Mouse (Mus musculus) hindbrain, embryonic 13.5 days (tissue): ENCODE measurements around the gene Ecpas. TPM values are rescaled to one million over a fixed set of nuclear protein-coding genes. Genes with fewer than 3 reads are reported as not detected.

ENCODE experiments used
- ATAC-seq: fragments of 200-750 bp; cut with Nextera tagmentation; 2 replicates; pipeline ENCODE4 v1.8.0; 2017; ENCODE audit warnings: moderate TSS enrichment; ENCODE audit not compliant: low FRiP score
- H3K27ac ChIP-seq: fragments of 300-500 bp; sonication (generic); 2 replicates; pipeline ENCODE4 v1.5.1; 2015; ENCODE audit warnings: inconsistent platforms, mild to moderate bottlenecking, moderate library complexity
- H3K27me3 ChIP-seq: fragments of 300-500 bp; sonication (generic); 2 replicates; pipeline ENCODE4 v1.6.1; 2015; ENCODE audit warnings: mild to moderate bottlenecking, inconsistent platforms
- H3K36me3 ChIP-seq: fragments of 300-500 bp; sonication (generic); 2 replicates; pipeline ENCODE4 v1.6.1; 2015; ENCODE audit warnings: mild to moderate bottlenecking, inconsistent platforms
- H3K4me1 ChIP-seq: fragments of 300-500 bp; sonication (generic); replicated peaks from 2 replicates; pipeline ENCODE4 v1.6.1; 2015; ENCODE audit warnings: inconsistent platforms
- H3K4me2 ChIP-seq: fragments of 300-500 bp; sonication (generic); 2 replicates; pipeline ENCODE4 v1.6.1; 2015; ENCODE audit warnings: inconsistent platforms, mild to moderate bottlenecking, moderate library complexity
- H3K4me3 ChIP-seq: fragments of 300-500 bp; sonication (generic); 2 replicates; pipeline ENCODE4 v1.5.1; 2015; ENCODE audit warnings: mild to moderate bottlenecking, inconsistent platforms
- H3K9ac ChIP-seq: fragments of 300-500 bp; sonication (generic); 2 replicates; pipeline ENCODE4 v1.6.1; 2015; ENCODE audit warnings: mild to moderate bottlenecking, inconsistent platforms
- H3K9me3 ChIP-seq: fragments of 300-500 bp; sonication (generic); 2 replicates; pipeline ENCODE4 v1.6.1; 2016; ENCODE audit warnings: inconsistent platforms
- WGBS: fragments of 180-500 bp; shearing (Covaris S2); methylation state at CpG from one replicate; pipeline ENCODE4 v1.1.7; 2015; 5-methylcytosine and 5-hydroxymethylcytosine counted together
- polyA plus RNA-seq: library from polyadenylated mRNA; unstranded; fragments of >200 nt; fragmentation: Nextera tagmentation; extraction: Ambion mirVana; gene quantifications from 2 replicates; pipeline ENCODE4 v1.2.1, GENCODE M21; 2015

Gene Ecpas
- polyA plus RNA-seq, 1 experiment from 2014 or later: 28.8 TPM

DNA sequence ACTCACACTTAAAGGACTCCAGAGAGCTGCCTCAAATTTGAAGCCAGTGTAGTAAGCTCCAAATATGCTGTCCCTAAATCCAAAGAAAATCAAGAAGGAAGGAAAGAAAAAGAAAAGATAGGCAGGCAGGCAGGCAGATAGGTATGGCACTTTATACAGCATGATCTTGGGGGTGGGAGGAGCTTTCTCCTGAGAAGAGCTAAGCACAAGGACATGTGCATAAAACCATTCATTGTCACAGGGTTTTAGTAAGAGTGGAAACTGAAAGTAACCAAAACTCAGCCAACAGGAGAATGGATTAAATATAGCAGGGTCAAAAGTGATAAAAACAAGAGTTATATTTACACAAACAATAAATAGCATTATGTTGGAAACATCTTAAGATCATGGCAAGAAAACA, 14.2 kb downstream of the Ecpas start:
- Histone ChIP-seq H3K4me1 (no peaks in the 10 kb centered on the region), H3K27ac (no peak overlapping the region), H3K9me3 (no peaks in the 10 kb centered on the region), H3K4me2 (no peak overlapping the region), H3K4me3 (no peak overlapping the region), H3K9ac (no peak overlapping the region), H3K36me3 (no peaks in the 10 kb centered on the region), H3K27me3 (no peaks in the 10 kb centered on the region)
- no peak for ATAC-seq

DNA sequence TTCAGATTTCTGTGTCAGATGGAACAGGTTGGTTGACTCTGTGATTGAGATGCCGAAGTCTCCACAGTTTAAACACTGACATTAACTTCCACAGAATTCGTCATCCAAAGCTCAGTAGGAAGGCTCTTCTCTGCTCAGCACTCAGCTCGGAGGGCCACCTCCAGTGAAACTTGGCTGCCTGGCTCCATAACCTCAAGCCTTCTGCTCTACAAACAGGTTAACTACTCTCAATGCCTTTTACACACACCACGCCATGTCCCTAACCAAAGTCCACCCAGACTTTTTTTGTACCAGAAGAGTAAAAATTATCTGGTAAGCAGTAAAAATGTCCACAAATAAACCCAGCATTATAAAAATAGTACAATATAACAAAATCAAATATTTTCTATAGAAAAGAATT, 15.1 kb downstream of the Ecpas start:
- H3K27ac ChIP-seq: no peak overlapping the region
- no peak overlapping the region for H3K4me3 ChIP-seq
- no peaks in the 10 kb centered on the region for H3K27me3 ChIP-seq
- ATAC-seq: no peak
- no peaks in the 10 kb centered on the region for H3K4me1 ChIP-seq
- H3K9me3 ChIP-seq: no peaks in the 10 kb centered on the region
- no peaks in the 10 kb centered on the region for H3K36me3 ChIP-seq
- 77% methylated on average over 4 of the region's 4 CpGs for WGBS
- no peak overlapping the region for H3K4me2 ChIP-seq
- H3K9ac ChIP-seq: no peak overlapping the region

DNA sequence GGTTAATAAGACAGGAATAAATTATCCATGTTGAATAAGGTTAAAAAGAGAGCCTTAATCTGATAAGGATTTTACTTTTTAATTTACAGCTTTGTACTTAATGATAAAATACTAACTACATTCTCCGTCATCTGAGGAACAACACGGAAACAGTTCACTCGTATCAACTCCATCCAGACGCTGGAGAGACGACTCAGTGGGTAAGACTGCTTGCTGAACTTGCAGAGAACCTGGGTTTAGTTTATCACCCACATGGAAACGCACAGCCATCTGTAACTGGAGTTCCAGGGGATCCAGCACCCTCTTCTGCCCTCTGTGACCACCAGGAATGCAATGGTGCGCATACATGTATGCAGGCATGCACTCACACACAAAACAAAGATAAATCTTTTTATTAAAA, 18.1 kb downstream of the Ecpas start:
- H3K4me1 ChIP-seq: no peaks in the 10 kb centered on the region
- no peaks in the 10 kb centered on the region for H3K27me3 ChIP-seq
- no peak overlapping the region for H3K4me3 ChIP-seq
- H3K4me2 ChIP-seq: no peak overlapping the region
- no peaks in the 10 kb centered on the region for H3K36me3 ChIP-seq
- no peaks in the 10 kb centered on the region for H3K9me3 ChIP-seq
- H3K9ac ChIP-seq: no peak overlapping the region
- ATAC-seq: no peak
- no peak overlapping the region for H3K27ac ChIP-seq
- WGBS: 91% methylated on average over 7 of the region's 7 CpGs

DNA sequence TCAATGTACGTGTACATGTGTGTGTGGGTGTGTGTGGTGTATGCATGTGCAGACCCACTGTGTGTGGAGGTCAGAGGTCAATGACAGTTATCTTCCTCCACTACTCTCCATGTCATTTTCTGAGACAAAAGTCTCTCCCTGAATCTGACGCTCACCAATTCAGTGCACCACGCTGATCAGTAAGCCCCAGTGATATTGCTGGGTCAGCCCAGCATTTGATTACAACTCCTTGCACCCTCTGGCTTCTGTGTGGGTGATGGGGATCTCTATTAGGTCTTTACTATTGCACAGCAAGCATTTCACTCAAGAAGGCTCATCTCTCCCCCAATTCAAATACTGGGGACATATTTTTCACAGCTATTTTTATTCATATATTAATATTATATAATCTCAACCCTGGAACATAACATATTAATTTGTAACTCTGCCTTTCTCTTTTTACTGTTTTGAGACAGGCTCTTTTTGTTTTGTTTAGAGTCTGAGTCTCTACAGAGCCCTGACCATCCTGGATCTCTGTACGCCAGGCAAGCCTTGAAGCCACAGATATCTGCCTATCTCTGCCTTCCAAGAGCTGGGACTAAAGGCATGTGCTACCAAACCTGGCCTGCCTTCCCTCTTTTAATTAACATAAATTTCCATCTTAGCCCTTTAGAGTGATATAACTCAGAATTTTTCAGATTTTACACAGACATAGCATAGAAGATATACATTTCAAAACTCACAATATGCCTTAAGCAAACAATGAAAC, 22.3 kb downstream of the Ecpas start:
- Histone ChIP-seq H3K27me3 (no peaks in the 10 kb centered on the region), H3K36me3 (no peaks in the 10 kb centered on the region), H3K9me3 (no peaks in the 10 kb centered on the region), H3K9ac (no peak overlapping the region), H3K4me2 (no peak overlapping the region), H3K4me1 (no peaks in the 10 kb centered on the region), H3K4me3 (no peak overlapping the region), H3K27ac (no peak overlapping the region)
- 91% methylated on average over 4 of the region's 4 CpGs for WGBS
- no peak for ATAC-seq

DNA sequence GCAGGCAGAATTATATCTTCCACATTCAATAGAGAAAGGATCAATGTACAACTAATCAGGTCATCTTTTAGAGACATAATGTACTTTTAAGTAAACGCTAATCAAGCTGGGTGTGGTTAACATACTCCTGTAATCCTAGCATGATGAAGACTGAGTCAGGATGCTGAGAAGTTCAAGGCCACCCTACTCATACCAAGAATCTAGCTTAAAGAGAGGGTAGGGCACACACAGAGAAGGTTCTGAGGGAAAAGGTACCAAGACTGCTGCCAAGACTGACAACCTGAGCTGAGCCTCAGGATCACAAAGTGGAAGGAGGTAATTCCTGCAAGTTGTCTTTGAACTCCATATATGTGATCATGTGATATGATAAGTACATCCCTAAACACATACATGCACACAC, 24.0 kb downstream of the Ecpas start:
- 97% methylated on average over 1 of the region's 1 CpGs for WGBS

DNA sequence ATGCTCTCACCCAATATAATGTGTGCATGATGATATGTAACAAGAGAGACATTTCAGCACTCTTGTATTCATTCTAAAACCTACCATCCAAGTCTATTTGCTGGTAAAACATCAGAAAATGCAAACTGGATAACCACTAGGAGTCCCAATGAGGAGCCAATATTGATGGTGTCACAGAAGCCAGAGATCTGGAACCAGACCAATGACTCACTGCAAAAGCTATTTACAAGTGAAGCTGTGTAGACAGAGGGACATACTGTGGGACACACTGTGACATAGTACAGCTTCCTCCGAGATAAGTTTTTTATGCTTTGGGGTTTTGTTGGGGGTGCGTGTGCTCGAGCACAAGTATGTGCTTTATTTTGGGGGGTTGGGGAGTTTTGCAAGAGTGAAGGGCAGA, 24.9 kb downstream of the Ecpas start:
- no peak for ATAC-seq
- WGBS: 89% methylated on average over 3 of the region's 3 CpGs

More for the DNA sequence above, 24.0 kb downstream of the Ecpas start:
- no peak overlapping the region for H3K27ac ChIP-seq
- no peaks in the 10 kb centered on the region for H3K36me3 ChIP-seq
- no peak for ATAC-seq
- no peaks in the 10 kb centered on the region for H3K4me1 ChIP-seq
- no peak overlapping the region for H3K4me3 ChIP-seq
- no peaks in the 10 kb centered on the region for H3K9me3 ChIP-seq
- no peak overlapping the region for H3K9ac ChIP-seq
- H3K27me3 ChIP-seq: no peaks in the 10 kb centered on the region
- H3K4me2 ChIP-seq: no peak overlapping the region

DNA sequence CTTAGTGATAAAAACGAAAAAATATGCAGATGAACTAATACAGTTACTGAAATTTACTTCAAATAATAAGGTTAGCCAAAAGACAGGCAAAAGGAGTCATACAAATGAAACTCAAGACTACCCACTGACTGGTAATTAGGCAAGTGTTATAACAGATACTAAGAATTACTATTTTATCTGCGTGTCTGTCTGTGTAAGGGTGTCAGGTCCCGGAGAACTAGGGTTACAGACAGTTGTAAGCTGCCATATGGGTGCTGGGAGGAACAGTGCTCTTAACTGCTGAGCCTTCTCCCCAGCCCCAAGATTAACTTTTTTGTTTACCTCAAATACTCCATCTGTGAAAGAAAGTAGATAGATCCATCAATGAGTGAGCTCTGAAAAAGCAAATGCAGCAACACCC, 25.8 kb downstream of the Ecpas start:
- ATAC-seq: no peak
- WGBS: 91% methylated on average over 3 of the region's 3 CpGs
- H3K27me3 ChIP-seq: no peaks in the 10 kb centered on the region

More for the DNA sequence above, 24.9 kb downstream of the Ecpas start:
- no peak overlapping the region for H3K4me2 ChIP-seq
- no peaks in the 10 kb centered on the region for H3K36me3 ChIP-seq
- H3K27ac ChIP-seq: no peak overlapping the region
- no peaks in the 10 kb centered on the region for H3K27me3 ChIP-seq
- no peaks in the 10 kb centered on the region for H3K9me3 ChIP-seq
- no peaks in the 10 kb centered on the region for H3K4me1 ChIP-seq
- no peak overlapping the region for H3K4me3 ChIP-seq
- no peak overlapping the region for H3K9ac ChIP-seq

DNA sequence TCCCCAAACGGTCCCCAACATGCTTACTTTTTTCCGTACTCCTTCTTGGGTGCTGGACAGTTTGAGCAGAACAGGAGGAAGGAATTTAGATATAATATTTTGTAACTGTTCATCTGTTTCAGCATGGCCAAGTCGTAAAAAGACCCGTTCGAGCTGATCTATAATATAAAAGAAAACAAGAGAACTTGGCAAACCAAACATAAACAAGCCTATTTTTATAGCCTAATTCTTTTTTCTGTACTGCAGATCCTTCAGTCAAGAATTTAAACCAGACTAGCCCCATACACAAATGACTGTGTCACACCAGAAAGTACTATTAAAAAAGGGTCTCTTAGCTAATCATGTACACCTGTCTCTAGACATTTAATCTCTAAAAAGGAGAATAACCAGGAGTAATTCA, 27.2 kb downstream of the Ecpas start:
- Histone ChIP-seq H3K9me3 (no peaks in the 10 kb centered on the region), H3K27me3 (no peaks in the 10 kb centered on the region), H3K36me3 (no peaks in the 10 kb centered on the region; the same call in 1 of the 2 replicates), H3K4me3 (no peak overlapping the region), H3K4me1 (no peaks in the 10 kb centered on the region), H3K9ac (no peak overlapping the region), H3K4me2 (no peak overlapping the region), H3K27ac (no peak overlapping the region)
- WGBS: 93% methylated on average over 5 of the region's 5 CpGs
- ATAC-seq: no peak

More for the DNA sequence above, 25.8 kb downstream of the Ecpas start:
- H3K4me3 ChIP-seq: no peak overlapping the region
- no peak overlapping the region for H3K9ac ChIP-seq
- H3K27ac ChIP-seq: no peak overlapping the region
- no peaks in the 10 kb centered on the region; the same call in 1 of the 2 replicates for H3K36me3 ChIP-seq
- H3K9me3 ChIP-seq: no peaks in the 10 kb centered on the region
- H3K4me2 ChIP-seq: no peak overlapping the region
- no peaks in the 10 kb centered on the region for H3K4me1 ChIP-seq

DNA sequence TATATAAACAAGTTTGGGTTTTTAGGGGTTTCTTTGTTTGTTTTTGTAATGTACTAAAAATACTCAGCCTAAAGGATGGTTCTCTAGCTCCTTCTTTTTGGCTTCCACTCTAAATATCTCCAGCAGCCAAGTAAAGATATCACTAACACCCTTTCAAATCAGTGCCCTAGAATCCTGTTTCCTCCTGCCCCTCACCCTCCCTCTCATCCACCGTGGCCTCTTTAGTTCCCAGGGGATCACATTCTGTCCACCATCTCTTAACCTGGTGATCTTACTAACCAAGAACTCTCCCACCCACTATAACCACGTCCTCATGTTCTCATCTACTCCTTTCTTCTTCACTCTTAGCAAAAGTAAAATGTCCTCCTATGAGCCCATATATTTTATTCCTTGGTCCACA, 28.7 kb downstream of the Ecpas start:
- Histone ChIP-seq H3K9me3 (no peaks in the 10 kb centered on the region), H3K4me1 (no peaks in the 10 kb centered on the region), H3K4me2 (no peak overlapping the region), H3K9ac (no peak overlapping the region), H3K4me3 (no peak overlapping the region), H3K36me3 (no peaks in the 10 kb centered on the region; the same call in 1 of the 2 replicates), H3K27ac (no peak overlapping the region), H3K27me3 (no peaks in the 10 kb centered on the region)
- no peak for ATAC-seq
- WGBS: 81% methylated on average over 2 of the region's 2 CpGs

DNA sequence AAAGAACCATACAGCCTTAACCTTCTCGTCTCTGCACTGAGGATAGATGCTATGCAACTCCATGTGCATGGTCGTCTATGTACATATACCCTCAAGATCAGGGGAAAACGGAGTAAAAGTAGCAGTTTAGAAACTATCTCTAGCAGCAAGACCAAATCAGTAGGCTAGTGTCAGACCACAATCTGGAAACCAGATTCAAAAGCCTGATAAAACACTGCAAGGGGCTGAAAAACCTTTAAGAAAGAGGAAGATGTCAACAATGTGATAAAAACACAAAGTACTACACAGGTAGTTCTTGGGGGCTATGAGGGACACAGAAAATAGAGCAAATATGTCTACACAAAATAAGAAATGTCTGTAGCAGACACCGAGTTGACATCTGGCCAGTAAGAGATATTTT, 38.2 kb downstream of the Ecpas start:
- no peak for ATAC-seq
- no peaks in the 10 kb centered on the region for H3K9me3 ChIP-seq
- H3K4me2 ChIP-seq: no peak overlapping the region
- no peak overlapping the region for H3K27ac ChIP-seq
- H3K27me3 ChIP-seq: no peaks in the 10 kb centered on the region
- H3K9ac ChIP-seq: no peak overlapping the region
- peaks cover 12% of the 10 kb centered on the region for H3K36me3 ChIP-seq
- H3K4me3 ChIP-seq: no peak overlapping the region
- 93% methylated on average over 4 of the region's 4 CpGs for WGBS
- H3K4me1 ChIP-seq: no peaks in the 10 kb centered on the region

DNA sequence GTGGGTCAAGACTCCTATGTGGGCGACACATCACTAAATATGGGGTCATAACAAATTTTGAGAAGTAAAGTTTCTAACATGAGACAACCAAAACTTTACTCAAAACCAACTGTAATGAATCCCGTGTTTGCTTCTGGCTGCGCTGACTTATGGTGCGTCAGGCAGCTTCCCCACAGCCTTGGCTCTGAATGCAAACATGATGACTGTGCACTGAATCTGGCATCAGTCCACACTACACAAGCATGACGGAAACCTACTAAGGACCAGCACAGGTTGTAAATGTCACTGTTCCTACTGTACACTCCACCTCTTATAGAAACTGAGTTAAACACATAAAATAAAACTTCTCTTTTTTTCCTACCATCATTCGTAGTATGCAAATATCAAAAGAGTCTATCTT, 45.3 kb downstream of the Ecpas start:
- Histone ChIP-seq H3K9me3 (no peaks in the 10 kb centered on the region), H3K4me2 (no peak overlapping the region), H3K4me1 (no peaks in the 10 kb centered on the region), H3K9ac (no peak overlapping the region), H3K4me3 (no peak overlapping the region), H3K36me3 (peaks cover 3% of the 10 kb centered on the region), H3K27me3 (no peaks in the 10 kb centered on the region), H3K27ac (no peak overlapping the region)
- no peak for ATAC-seq
- WGBS: 92% methylated on average over 6 of the region's 6 CpGs

DNA sequence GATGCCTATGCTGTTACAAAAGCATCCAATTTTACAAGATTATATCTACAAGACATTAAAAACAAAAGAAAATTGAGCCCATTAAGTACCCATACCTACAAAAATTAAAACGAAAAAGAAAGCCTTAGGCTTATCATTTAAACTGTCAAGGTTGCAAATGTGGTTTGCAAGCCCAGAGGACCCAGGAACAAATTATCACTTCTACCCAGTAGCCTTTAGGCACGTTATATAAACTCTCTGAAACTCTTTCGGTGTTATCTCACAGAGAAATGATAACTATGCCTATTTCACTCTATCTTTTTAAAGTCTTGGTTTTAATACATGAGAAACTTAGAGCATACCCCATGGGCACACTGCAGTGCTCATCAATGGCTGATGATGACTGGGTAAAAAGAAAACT, 79.6 kb downstream of the Ecpas start:
- Histone ChIP-seq H3K27me3 (no peaks in the 10 kb centered on the region), H3K9ac (no peak overlapping the region), H3K4me1 (no peaks in the 10 kb centered on the region), H3K36me3 (peaks cover 33% of the 10 kb centered on the region), H3K4me2 (no peak overlapping the region), H3K4me3 (no peak overlapping the region), H3K9me3 (no peaks in the 10 kb centered on the region), H3K27ac (no peak overlapping the region)
- 88% methylated on average over 3 of the region's 3 CpGs for WGBS
- ATAC-seq: no peak

DNA sequence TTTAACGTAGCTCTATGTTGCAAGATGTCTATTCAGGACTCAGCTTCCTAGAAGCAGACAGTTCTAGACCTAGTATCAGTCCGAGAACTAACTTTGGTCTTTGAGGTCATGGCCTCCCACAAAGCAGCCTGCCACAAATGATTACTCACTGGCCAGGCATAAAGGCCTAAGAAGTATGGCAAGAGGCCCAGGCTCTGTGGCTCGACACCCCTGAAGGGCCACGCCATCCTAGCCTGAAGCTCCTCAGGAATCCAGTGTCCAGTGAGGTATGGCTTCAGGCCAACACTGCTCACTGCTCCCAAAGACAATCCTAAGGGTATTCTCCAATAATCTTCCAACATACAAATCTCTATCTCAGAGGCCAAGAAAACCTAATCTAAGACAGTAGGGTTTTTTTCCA, 86.6 kb downstream of the Ecpas start:
- no peak overlapping the region for H3K27ac ChIP-seq
- peaks cover 56% of the 10 kb centered on the region for H3K36me3 ChIP-seq
- no peaks in the 10 kb centered on the region for H3K27me3 ChIP-seq
- no peaks in the 10 kb centered on the region for H3K4me1 ChIP-seq
- no peak overlapping the region for H3K4me3 ChIP-seq
- WGBS: 86% methylated on average over 4 of the region's 4 CpGs
- H3K9ac ChIP-seq: no peak overlapping the region
- no peak overlapping the region for H3K4me2 ChIP-seq
- no peak for ATAC-seq
- H3K9me3 ChIP-seq: no peaks in the 10 kb centered on the region
